Mouse (Mus musculus) heart, adult 2 months (tissue): ENCODE data around the gene Gm42906.

Source experiments
- CTCF ChIP-seq: fragments of 200-600 bp; IDR thresholded peaks from 2 replicates; pipeline ENCODE4 v1.8.1; 2022; ENCODE audit warnings: antibody characterized with exemption, mild to moderate bottlenecking, moderate library complexity
- EP300 ChIP-seq: fragments of 200-500 bp; IDR thresholded peaks from 2 replicates; pipeline ENCODE4 v1.6.1; 2011; ENCODE audit warnings: low read depth, low read length, control low read depth; ENCODE audit not compliant: insufficient read depth
- POLR2A ChIP-seq: fragments of 200-500 bp; IDR thresholded peaks from 2 replicates; pipeline ENCODE4 v1.6.1; 2011; ENCODE audit warnings: mild to moderate bottlenecking, low read depth, low read length, control low read depth; ENCODE audit not compliant: insufficient read depth

DNA sequence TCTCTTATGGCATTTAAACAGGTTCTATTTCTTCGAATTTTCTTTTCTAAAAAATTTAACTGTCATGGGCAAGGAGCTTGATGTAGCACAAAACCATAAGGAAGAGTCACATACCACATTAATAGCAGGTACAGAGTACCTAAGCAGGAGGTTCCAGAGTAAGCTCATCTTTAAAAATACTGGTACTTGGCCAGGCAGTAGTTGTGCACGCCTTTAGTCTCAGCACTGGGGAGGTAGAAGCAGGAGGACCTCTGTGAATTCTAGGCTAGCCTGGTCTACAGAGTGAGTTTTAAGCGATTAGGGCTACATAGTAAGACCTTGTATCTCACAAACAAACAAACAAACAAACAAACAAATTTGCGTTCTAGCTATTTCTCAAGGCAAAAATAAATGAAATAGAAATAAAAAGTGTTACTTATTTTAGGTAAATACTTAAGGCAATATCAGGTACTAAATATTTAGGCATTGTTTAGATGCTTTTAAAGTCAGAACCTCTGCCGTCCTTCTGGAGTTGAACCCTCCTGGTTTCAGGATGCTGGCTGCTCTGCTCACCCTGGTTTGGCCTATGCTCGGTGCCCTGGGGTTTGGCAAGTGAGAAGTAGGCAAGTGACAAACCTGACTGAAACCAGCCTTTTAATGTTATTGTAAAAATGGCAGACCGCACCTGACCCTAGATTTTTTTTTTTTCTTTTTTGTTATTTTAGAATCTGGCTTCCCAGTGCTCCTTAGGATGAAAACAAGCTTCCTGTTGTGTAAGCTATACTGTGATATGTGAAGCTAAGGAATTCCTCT lies 316.7 kb downstream of the Gm42906 start:
- TF ChIP-seq EP300 (no peak), POLR2A (no peak), CTCF (no peak)
